Mouse (Mus musculus) embryonic facial prominence, embryonic 10.5 days (tissue): ENCODE results near the gene Ppcdc. TPM values are rescaled to one million over a fixed set of nuclear protein-coding genes. Genes with fewer than 3 reads are reported as not detected.

Source experiments
- DNase-seq: peaks from one replicate; pipeline ENCODE4 v3.0.0-alpha.2; 2017; ENCODE audit warnings: low spot score
- H3K27ac ChIP-seq: fragments of 300-500 bp; sonication (generic); replicated peaks from 2 replicates; pipeline ENCODE4 v1.5.1; 2016; ENCODE audit warnings: mild to moderate bottlenecking
- H3K27me3 ChIP-seq: fragments of 300-500 bp; sonication (generic); replicated peaks from 2 replicates; pipeline ENCODE4 v1.6.1; 2016; ENCODE audit warnings: low read depth, mild to moderate bottlenecking; ENCODE audit not compliant: poor library complexity, severe bottlenecking
- H3K36me3 ChIP-seq: fragments of 300-500 bp; sonication (generic); replicated peaks from 2 replicates; pipeline ENCODE4 v1.6.1; 2016; ENCODE audit warnings: mild to moderate bottlenecking, moderate library complexity
- H3K4me1 ChIP-seq: fragments of 300-500 bp; sonication (generic); 2 replicates; pipeline ENCODE4 v1.6.1; 2016
- H3K4me3 ChIP-seq: fragments of 300-500 bp; sonication (generic); 2 replicates; pipeline ENCODE4 v1.5.1; 2016; ENCODE audit warnings: mild to moderate bottlenecking, moderate library complexity
- H3K9me3 ChIP-seq: fragments of 300-500 bp; sonication (generic); 2 replicates; pipeline ENCODE4 v1.6.1; 2016; ENCODE audit warnings: mild to moderate bottlenecking
- WGBS: fragments of 180-500 bp; shearing (Covaris S2); methylation state at CpG from one replicate; pipeline ENCODE4 v1.1.7; 2016; 5-methylcytosine and 5-hydroxymethylcytosine counted together
- polyA plus RNA-seq: library from polyadenylated mRNA; unstranded; fragments of >200 nt; fragmentation: Nextera tagmentation; extraction: Ambion mirVana; gene quantifications from 2 replicates; pipeline ENCODE4 v1.2.1, GENCODE M21; 2016

Gene Ppcdc
- polyA plus RNA-seq, 1 experiment from 2014 or later, result 25.4 TPM

GRCm38 (mm10) chr9:57392892-57393291, 47.0 kb downstream of the Ppcdc start:
- no peaks in the 10 kb centered on the region for H3K9me3 ChIP-seq
- no peak overlapping the region for H3K4me3 ChIP-seq
- no peak overlapping the region for H3K27ac ChIP-seq
- H3K27me3 ChIP-seq, result no peaks in the 10 kb centered on the region
- no peaks in the 10 kb centered on the region for H3K36me3 ChIP-seq
- no peaks in the 10 kb centered on the region for H3K4me1 ChIP-seq
- WGBS, result 79% methylated on average over 1 of the region's 1 CpGs
- DNase-seq, result no peak

- 81% methylated on average over 3 of the region's 3 CpGs for WGBS
- H3K9me3 ChIP-seq, result no peaks in the 10 kb centered on the region
- H3K36me3 ChIP-seq, result no peaks in the 10 kb centered on the region
- no peaks in the 10 kb centered on the region for H3K27me3 ChIP-seq
- no peak overlapping the region for H3K27ac ChIP-seq
- DNase-seq, result no peak
- H3K4me3 ChIP-seq, result no peak overlapping the region
- no peaks in the 10 kb centered on the region for H3K4me1 ChIP-seq
Observed at GRCm38 (mm10) chr9:57390869-57391268, 49.1 kb downstream of the Ppcdc start.

DNA sequence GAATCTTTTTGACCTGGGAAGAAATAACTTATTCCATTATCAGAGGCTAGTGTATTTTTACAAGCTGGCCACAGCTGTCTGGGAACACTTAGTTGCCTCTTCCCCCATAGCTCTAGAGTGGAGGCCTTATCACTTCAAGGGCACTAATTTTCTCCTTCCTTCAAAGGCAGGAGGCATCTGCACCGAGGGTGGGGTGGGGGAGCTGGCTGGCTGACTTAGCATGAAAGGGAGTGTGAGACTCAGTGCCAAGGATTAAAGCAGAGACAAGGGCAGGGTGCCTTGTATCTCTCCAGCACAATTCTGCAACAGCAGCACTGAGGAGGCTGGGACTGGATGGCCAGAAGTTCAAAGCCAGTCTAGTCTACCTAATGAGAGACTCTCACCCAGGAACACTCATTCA, 50.8 kb downstream of the Ppcdc start:
- no peaks in the 10 kb centered on the region for H3K4me1 ChIP-seq
- no peaks in the 10 kb centered on the region for H3K27me3 ChIP-seq
- no peaks in the 10 kb centered on the region for H3K36me3 ChIP-seq
- H3K9me3 ChIP-seq, result no peaks in the 10 kb centered on the region
- no peak for DNase-seq
- H3K27ac ChIP-seq, result no peak overlapping the region
- WGBS, result 26% methylated on average over 1 of the region's 1 CpGs
- no peak overlapping the region for H3K4me3 ChIP-seq

DNA sequence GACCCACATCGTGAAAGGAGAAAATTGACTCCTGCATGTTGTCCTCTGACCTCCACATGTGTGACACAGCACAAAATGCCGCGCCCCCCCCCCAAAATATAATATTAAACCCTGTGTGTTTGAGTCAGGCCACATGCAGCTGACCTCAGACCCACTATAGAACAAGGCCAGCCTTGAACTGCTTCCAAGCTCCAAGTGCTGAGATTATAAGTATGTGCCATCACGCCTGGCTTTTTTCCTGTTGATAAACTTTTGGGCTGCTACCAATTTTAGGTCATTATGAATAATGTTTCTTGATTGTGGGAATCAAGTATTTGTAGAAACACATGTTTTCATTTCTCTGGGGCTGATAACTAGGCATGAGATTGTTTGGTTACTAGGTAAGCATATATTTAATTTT, 53.0 kb downstream of the Ppcdc start:
- Histone ChIP-seq H3K27me3 (no peaks in the 10 kb centered on the region), H3K4me1 (no peaks in the 10 kb centered on the region), H3K9me3 (no peaks in the 10 kb centered on the region), H3K36me3 (no peaks in the 10 kb centered on the region), H3K4me3 (no peak overlapping the region), H3K27ac (no peak overlapping the region)
- WGBS, result 86% methylated on average over 4 of the region's 4 CpGs
- no peak for DNase-seq

GRCm38 (mm10) chr9:57384621-57385020, 55.3 kb downstream of the Ppcdc start:
- H3K4me1 ChIP-seq, result no peaks in the 10 kb centered on the region
- H3K27ac ChIP-seq, result no peak overlapping the region
- no peaks in the 10 kb centered on the region for H3K9me3 ChIP-seq
- H3K27me3 ChIP-seq, result no peaks in the 10 kb centered on the region
- 87% methylated on average over 2 of the region's 2 CpGs for WGBS
- no peak overlapping the region for H3K4me3 ChIP-seq
- H3K36me3 ChIP-seq, result no peaks in the 10 kb centered on the region
- no peak for DNase-seq

DNA sequence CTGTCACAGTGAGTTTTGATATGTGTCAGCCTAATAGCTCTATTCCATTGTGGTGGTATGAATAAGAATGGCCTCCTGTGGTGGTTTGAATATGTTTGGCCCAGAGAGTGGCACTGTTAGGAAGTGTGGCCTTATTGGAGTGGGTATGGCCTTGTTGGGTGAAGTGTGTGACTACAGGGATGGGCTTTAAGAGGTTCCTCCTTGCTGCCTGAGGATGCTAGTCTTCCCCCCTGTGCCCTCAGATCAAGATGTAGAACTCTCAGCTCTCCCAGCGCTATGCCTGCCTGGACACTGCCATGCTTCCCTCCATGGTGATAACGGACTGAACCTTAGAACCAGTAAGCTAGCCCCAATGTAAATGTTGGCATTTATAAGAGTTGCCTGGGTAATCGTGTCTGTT, 78.9 kb downstream of the Ppcdc start:
- WGBS, result 87% methylated on average over 3 of the region's 3 CpGs
- no peaks in the 10 kb centered on the region for H3K36me3 ChIP-seq
- H3K4me1 ChIP-seq, result no peaks in the 10 kb centered on the region
- no peaks in the 10 kb centered on the region for H3K27me3 ChIP-seq
- H3K9me3 ChIP-seq, result no peaks in the 10 kb centered on the region
- H3K4me3 ChIP-seq, result no peak overlapping the region
- no peak overlapping the region for H3K27ac ChIP-seq
- DNase-seq, result no peak

- Histone ChIP-seq H3K36me3 (no peaks in the 10 kb centered on the region), H3K9me3 (no peaks in the 10 kb centered on the region), H3K4me1 (0 out of 2 replicates have a peak, but pooled peaks cover 8% of the 10 kb centered on the region), H3K4me3 (no peak overlapping the region), H3K27me3 (no peaks in the 10 kb centered on the region), H3K27ac (no peak overlapping the region)
- WGBS, result 59% methylated on average over 2 of the region's 2 CpGs
- DNase-seq, result no peak
Observed at GRCm38 (mm10) chr9:57354377-57355183, 85.3 kb downstream of the Ppcdc start.

- 52% methylated on average over 2 of the region's 2 CpGs for WGBS
- Histone ChIP-seq H3K4me3 (no peak overlapping the region), H3K9me3 (no peaks in the 10 kb centered on the region), H3K4me1 (0 out of 2 replicates have a peak, but pooled peaks cover 8% of the 10 kb centered on the region), H3K36me3 (no peaks in the 10 kb centered on the region), H3K27me3 (no peaks in the 10 kb centered on the region), H3K27ac (no peak overlapping the region)
- no peak for DNase-seq
Observed at GRCm38 (mm10) chr9:57351277-57351676, 88.6 kb downstream of the Ppcdc start.

DNA sequence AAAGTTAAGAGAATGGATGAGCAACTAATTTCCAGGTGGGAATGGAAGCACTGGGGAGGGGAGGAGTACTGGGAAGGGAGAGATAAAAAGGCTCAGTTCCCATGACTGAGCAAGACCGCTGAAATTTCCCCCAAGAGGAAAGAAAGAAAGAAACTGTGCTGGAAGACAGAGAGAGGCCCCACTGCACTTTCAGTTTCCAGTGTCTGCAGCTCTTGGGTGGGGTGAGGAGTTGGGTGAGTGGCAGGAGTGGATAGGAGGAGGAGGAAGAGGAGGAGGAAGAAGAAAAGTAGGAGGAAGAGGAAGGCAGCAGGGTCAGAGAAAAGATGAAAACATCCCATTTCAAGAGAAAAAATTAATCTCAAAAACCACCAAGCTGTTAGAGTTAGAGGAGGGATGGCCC, 94.0 kb downstream of the Ppcdc start:
- H3K4me1 ChIP-seq, result no peaks in the 10 kb centered on the region
- WGBS, result 66% methylated on average over 1 of the region's 1 CpGs
- no peak overlapping the region for H3K27ac ChIP-seq
- DNase-seq, result no peak
- no peaks in the 10 kb centered on the region for H3K36me3 ChIP-seq
- H3K4me3 ChIP-seq, result no peak overlapping the region
- H3K27me3 ChIP-seq, result no peaks in the 10 kb centered on the region
- no peaks in the 10 kb centered on the region for H3K9me3 ChIP-seq

GRCm38 (mm10) chr9:57343752-57344151, 96.2 kb downstream of the Ppcdc start:
- Histone ChIP-seq H3K9me3 (no peaks in the 10 kb centered on the region), H3K4me3 (no peak overlapping the region), H3K27ac (no peak overlapping the region), H3K4me1 (no peaks in the 10 kb centered on the region), H3K36me3 (no peaks in the 10 kb centered on the region), H3K27me3 (no peaks in the 10 kb centered on the region)
- DNase-seq, result no peak
- WGBS, result 76% methylated on average over 3 of the region's 3 CpGs

GRCm38 (mm10) chr9:57342906-57343474, 96.9 kb downstream of the Ppcdc start:
- Histone ChIP-seq H3K27ac (no peak overlapping the region), H3K9me3 (no peaks in the 10 kb centered on the region), H3K36me3 (no peaks in the 10 kb centered on the region), H3K27me3 (no peaks in the 10 kb centered on the region), H3K4me3 (no peak overlapping the region), H3K4me1 (no peaks in the 10 kb centered on the region)
- DNase-seq, result no peak
- WGBS, result 87% methylated on average over 6 of the region's 6 CpGs

DNA sequence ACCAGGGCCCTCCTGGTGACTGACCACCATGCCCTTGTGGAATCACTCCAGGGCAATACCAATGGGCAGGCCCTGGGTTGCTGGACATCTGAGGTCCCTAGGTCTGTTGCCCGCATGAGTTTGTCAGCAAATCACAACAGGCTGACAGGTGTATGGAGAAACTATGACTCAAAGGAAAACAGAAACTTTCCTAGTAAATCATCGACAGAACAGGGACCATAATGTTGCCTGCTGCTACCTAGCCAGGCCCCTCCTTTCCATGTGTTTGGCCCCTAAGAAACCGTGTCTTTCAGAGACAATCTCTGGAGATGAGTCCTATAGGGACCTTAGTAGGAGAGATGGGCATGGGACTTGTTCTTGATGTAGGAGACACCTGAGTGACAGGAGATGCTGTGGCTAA, 97.7 kb downstream of the Ppcdc start:
- H3K27me3 ChIP-seq, result no peaks in the 10 kb centered on the region
- DNase-seq, result no peak
- H3K27ac ChIP-seq, result no peak overlapping the region
- WGBS, result 83% methylated on average over 3 of the region's 3 CpGs
- no peaks in the 10 kb centered on the region for H3K4me1 ChIP-seq
- H3K4me3 ChIP-seq, result no peak overlapping the region
- no peaks in the 10 kb centered on the region for H3K36me3 ChIP-seq
- no peaks in the 10 kb centered on the region; the same call in 1 of the 2 replicates for H3K9me3 ChIP-seq

GRCm38 (mm10) chr9:57340361-57340760, 99.6 kb downstream of the Ppcdc start:
- Histone ChIP-seq H3K4me3 (no peak overlapping the region), H3K27ac (no peak overlapping the region), H3K9me3 (peaks cover 8% of the 10 kb centered on the region; the same call in 1 of the 2 replicates), H3K4me1 (no peaks in the 10 kb centered on the region), H3K27me3 (no peaks in the 10 kb centered on the region), H3K36me3 (no peaks in the 10 kb centered on the region)
- DNase-seq, result no peak
- 98% methylated on average over 5 of the region's 5 CpGs for WGBS
